Mouse (Mus musculus) frontal cortex, adult 2 months (tissue): ENCODE results near the gene Mlph. TPM values are rescaled to one million over a fixed set of nuclear protein-coding genes. Genes with fewer than 3 reads are reported as not detected.

Experiments used
- DNase-seq, 2 experiments: peaks; one replicate each; pipeline ENCODE4 v3.0.0; 2022; ENCODE audit warnings: low spot score in 1 of 2; ENCODE audit errors: extremely low spot score in 1 of 2
- polyA plus RNA-seq: library from polyadenylated mRNA; depleted of rRNA; stranded (reverse); fragments of >200 nt; gene quantifications from 2 replicates; pipeline ENCODE4 v1.2.3, GENCODE M21; 2012; rRNA removed

The Mlph gene
- polyA plus RNA-seq: 0.69 and 1.2 TPM in 2 replicates

DNA sequence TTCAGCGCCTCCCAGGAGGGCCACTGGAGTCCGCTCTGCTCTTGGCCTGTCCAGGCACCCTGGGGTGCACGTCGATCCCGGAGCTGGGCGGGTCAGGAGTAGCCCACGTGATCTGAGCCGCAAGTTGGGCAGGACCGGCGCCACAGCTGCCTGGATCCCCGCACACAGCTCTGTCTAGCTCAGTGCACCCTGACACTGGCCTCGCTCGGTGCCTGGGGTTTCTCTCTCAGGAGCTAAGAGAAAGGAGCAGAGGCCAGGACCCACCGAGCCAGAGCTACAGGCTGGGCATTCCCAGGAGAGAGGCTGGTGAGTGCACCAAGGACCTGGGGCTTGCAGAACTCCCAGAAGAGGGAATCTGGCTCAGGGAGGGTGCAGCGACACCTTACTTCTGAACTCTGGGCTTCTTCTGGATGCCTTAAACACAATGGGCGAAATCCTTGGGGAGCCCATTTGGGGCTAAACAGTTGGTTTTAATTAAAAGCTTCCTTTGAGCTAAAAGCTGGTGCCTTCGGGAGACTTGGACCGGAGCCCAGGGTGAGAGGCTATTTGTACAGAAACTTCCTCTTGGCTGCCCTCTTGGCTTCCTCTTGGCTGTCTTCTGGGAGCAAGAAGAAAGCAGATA is at the start of gene Mlph:
Gene Mlph (plus strand): TSS at position 138 of the 622 bp plus-strand sequence.
- peak in 1 of 2 experiments; percentile 20 for DNase-seq

GRCm38 (mm10) chr1:90866734-90867133 is 48.2 kb upstream of the Mlph start:
- DNase-seq: no peak

- DNase-seq: no peak
Measured at GRCm38 (mm10) chr1:90870581-90870980, 44.3 kb upstream of the Mlph start.

- DNase-seq: no peak
Measured at GRCm38 (mm10) chr1:90875371-90875770, 39.5 kb upstream of the Mlph start.

DNA sequence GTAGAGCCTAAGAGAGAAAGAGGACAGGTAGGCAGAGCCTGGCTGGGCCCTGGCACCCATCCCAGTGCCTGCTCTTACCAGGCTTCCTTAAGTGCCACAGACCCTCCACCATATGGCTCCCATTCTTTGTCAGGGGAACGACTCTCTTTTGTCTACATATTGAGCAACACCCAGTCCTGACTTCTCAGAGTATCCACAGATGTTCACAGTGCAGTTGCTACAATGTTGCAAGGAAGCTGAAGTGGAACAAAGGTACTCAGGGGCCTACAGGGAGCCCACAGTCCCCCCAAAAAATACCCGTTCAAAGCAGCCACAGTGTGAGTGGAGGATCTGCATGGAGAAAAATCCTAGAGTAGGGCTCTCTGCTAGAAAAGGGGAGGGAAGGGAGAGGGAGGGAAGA is 38.9 kb upstream of the Mlph start:
- no peak for DNase-seq

DNA sequence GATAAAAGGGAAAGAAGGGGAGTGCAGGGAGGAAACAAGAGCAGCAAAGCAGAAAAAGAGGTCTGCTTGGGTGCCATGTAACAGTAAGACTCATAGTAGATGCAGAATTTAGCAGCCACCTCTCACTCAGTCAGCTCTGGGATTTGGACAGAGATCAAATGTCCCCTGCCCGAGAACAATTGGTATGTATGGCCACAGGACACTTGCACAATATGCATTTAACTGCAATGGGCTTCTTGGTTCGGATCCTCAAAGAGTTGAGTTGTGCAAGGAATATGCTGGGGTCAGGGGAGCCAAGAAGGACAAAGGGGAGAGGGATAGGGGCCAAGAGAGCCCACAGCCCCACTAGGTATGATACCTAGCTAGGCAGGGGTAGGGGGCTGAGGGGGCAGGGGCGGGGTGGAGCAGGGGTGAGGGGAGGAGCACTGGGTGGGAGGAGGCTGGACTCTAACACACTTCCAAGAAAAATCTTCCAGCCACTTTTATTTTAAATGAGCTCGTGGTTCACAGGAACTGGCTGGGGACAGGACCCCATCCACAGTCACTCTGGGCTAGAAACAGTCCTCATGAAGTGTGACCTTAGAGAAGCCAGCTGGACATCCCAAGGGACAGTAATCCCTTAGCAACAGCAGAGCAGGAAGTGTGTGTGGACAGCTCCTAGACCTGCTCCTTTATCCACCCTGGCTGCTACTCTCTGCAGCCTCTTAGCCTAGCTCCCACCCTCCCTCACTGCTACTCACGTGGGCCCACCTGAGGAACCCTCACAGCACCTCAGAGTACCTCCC is 38.2 kb upstream of the Mlph start:
- no peak for DNase-seq

GRCm38 (mm10) chr1:90885771-90886460 is 29.0 kb upstream of the Mlph start:
- DNase-seq: no peak

- no peak for DNase-seq
Measured at GRCm38 (mm10) chr1:90894521-90894920, 20.4 kb upstream of the Mlph start.

DNA sequence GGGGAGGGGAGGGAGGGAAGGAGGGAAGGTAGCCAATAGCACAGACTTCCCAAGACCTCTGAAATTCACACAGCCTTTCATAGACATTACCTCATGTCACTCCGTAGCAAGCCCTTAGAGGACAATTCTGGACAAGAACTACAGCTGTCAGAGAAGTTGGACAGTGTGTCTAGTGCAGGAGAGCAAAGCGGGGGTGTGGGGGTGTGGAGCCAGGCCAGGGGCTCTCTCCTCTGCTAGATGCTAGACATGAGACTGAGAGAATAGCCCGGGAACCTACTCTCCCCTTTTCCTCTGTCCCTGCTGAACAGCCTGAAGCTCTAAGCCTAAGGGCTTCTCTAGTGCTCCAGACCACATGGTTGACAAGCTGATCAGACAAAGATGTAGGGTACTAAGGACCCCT is 19.9 kb upstream of the Mlph start:
- DNase-seq: no peak

DNA sequence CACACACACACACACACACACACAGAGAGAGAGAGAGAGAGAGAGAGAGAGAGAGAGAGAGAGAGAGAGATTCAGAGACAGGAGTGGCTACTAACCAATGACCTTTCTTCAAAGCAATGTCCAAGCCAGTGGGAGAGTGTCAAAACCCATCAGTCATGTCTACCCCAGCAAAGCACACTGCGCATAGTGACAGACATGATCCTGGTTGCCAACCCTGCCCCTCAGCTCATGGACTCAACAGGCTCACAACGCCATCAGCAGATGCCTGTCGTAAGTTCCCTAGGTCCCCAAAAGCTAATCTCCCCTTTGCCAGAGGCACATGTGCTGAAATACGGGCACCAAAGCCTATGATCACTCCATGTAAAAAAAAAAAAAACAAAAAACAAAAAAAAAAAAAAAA is 18.6 kb upstream of the Mlph start:
- no peak for DNase-seq

DNA sequence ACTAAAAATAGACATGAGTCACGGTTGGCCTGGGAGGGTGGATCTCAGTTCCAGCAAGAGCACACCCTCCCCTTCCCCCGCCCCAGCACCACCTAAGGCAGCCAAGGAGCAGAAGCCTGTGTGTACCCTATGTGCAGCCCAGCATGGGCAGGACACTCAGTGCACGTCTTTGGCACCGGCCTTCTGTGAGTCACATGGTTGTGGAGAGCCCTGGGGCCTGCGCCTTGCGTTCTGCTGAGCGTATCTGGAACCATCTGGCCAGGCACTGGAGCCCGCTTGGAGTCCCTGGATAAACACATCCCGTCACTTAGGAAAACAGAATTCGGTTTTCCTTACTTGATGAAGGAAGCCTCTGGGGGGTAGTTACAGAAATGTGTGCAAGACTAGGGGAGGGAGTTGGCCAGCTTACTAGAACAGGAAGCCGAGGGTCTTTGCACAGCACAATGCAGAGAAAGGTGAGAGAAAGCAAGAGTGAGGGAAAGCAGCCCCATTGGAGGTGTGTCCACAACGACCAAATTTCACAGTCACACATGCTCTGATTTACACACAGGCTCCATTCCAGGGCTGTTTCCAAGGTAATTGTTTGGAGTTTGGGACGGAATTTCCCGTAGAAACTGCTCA is 18.0 kb upstream of the Mlph start:
- no peak for DNase-seq

DNA sequence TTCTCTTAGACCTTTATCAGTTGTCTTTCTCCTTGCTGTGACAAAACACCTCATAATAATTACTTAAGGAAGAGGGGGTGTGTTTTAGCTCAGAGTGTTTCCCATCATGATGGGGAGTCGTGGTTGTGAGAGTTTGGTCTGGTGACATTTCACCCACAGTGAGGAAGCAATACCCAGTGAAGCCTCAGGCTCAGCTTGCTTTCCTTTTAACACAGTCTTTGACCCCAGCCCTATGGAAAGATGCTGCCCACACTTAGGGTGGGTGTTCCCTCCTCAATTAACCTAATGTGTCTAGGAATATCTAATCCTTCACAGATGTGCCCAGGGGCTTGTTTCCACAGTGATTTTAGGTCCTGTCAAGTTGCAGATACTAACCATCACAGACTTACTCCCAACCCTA is 16.9 kb upstream of the Mlph start:
- DNase-seq: no peak

DNA sequence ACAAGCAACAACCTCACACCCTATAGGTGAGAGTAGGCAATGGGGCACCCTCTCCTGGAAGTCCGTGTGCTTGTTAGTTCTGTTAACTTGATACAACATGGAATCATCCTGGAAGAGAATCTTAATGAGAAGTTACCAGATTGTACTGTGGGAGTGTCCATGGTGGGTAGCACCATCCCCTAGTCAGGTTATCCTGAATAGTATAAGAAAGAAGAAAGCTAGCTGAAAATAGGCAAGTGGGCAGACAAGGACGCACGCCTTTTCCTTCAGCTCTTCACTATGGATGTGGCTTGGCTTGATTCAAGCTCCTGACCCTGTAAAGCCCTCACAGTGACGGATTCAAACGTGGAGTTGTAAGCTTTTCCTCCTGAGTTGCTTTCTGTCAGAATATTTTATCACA is 15.1 kb upstream of the Mlph start:
- no peak for DNase-seq

- no peak for DNase-seq
Measured at GRCm38 (mm10) chr1:90900406-90900805, 14.5 kb upstream of the Mlph start.

GRCm38 (mm10) chr1:90901246-90901645 is 13.6 kb upstream of the Mlph start:
- DNase-seq: no peak

GRCm38 (mm10) chr1:90901681-90902208 is 13.1 kb upstream of the Mlph start:
- DNase-seq: no peak

GRCm38 (mm10) chr1:90902751-90903150 is 12.1 kb upstream of the Mlph start:
- DNase-seq: no peak

DNA sequence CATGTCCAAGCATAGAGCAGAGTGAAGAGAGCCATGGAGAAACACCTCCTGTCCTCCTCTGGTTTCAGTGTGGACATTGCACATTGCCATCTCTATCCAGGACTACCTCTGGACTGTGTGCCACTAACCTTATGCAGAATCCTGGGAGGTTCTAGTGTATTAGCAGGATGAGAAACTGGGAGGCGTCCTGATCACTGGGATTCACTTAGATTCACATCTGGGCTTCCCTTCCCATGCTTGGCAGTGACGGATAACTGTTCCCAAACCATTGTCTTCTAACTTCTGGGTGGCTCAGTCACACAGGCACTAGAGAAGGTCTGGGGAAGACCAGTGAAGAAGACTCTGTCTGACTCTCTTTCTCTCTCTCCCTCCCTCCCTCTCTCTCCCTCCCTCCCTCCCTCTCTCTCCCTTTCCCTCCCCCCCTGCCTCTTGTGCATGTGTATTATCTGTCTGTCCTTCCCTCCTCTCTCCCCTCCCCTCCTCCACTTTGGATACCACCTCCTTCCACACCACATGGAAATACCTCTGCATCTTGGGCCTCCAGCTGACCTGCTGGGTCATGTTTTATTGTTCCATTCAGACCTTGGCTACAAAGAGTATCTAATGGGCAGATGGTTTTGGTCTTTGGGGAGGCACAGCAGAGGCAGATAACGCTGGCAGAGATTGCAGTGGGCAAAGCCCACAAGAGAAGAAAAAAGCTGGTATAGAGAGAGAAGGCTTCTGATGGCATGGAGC is 11.5 kb upstream of the Mlph start:
- no peak for DNase-seq

DNA sequence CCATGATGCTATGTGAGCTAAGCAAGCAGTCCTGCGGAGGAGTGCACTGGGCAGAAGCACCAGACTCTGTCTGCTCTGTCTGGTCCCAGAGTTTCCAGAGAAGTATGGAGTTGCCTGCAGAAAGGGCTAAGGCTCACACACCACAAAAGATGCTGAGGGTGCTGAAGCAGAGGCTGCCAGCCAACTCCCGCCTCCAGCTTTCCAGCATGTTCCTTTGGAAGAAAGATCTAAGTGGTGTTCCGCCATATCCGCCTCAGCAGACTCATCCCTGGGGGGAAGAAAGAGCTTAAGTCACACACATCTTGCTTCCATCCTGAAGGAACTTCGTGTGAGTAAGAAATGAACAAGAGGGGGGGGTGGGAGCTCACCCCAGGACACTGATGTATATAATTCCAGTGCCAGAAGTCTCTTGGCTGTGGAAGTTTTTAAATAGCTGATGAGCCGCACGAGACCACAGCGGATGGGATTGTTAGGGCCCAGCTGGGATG is 10.9 kb upstream of the Mlph start:
- peak; percentile 83 to 88 for DNase-seq

- no peak for DNase-seq
Measured at GRCm38 (mm10) chr1:90904729-90905404, 10.0 kb upstream of the Mlph start.
